Mouse (Mus musculus) spleen, adult 2 months (tissue): ENCODE results near the gene Pin1.

Experiments
- CTCF ChIP-seq: fragments of 200-500 bp; IDR thresholded peaks from 2 replicates; pipeline ENCODE4 v1.5.1; 2011; ENCODE audit warnings: mild to moderate bottlenecking, inconsistent platforms; ENCODE audit not compliant: insufficient read depth, insufficient read length, insufficient replicate concordance; ENCODE audit errors: extremely low read depth
- POLR2A ChIP-seq: fragments of 200-500 bp; IDR thresholded peaks from 2 replicates; pipeline ENCODE4 v1.6.1; 2011; ENCODE audit warnings: low read depth, low read length, inconsistent platforms

DNA sequence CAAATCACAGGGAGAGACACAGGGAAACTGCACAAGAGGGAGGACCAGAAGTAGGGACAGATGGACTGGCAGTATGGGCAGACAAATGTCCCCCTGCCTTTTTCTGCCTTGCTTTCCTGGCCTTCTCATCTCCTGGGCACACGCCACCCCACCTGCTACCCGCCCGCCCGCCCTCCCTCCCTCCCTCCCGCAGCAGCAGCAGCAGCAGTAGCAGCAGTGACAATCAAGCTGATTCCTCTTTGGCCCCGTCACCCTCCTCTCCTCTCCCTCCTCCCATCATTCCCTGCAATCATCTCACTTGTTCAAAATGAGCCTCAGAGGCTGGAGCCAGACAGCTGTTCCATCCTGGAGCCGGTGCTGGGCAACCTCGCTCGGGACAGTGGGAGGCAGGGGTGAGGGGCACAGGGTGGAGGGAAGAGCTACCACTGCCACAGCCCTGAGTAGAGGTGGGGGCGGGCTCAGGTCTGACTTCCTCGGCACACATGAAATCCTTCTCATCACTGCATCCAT, 61.6 kb downstream of the Pin1 start:
- TF ChIP-seq CTCF, result no peak
- no peak for TF ChIP-seq POLR2A
